Mouse (Mus musculus) left cerebral cortex, adult 9 months (tissue): ENCODE measurements around the gene Try4.
A peak's percentile ranks its signal among the peaks of the same experiment; 100 is the strongest.
"Not testable (repeated sequence)": the region's sequence is repeated elsewhere in the genome, so short reads cannot be mapped to it uniquely, and the experiment has no call there.

Experiments used
- DNase-seq, 2 experiments: peaks; one replicate each; pipeline ENCODE4 v3.0.0; 2022; ENCODE audit warnings: low spot score in 2 of 2

The Try4 gene

DNA sequence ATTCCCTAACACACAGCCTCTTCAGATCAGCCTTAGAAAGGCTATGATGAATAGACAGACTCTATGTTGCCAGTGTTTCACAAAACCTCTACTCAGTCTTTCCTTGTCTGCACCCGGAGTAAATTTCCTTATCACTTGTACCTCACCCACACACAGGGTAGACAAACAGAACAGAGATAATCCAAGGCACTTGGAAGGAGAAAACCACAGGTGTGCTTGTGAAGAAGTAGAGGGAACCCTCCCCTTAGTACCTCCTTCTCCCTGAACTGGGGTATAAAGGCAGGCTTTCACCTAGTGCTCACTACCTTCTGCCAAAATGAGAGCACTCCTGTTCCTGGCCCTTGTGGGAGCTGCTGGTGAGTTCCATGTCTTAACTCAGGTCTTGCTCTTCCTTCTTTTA lies at the start of gene Try4:
Try4 (plus strand) TSS at position 301 of the 400 bp plus-strand sequence.
- DNase-seq = no peak

DNA sequence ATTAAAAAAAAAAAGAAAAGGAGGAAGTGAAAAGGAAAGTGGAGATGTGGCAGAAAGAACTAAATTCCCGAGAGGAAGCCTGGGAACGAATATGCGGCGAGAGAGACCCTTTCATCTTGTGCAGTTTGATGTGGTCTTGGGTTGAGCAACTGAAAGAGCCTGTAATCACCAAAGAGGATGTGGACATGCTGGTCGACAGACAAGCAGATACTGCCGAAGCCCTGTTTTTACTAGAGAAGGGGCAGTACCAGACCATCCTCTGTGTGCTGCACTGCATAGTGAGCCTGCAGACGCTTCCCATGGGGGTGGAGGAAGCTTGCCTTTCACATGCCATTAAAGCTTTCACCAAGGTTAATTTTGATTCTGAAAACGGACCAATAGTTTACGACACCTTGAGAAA lies 48.8 kb upstream of the Try4 start:
- not testable (repeated sequence) for DNase-seq

DNA sequence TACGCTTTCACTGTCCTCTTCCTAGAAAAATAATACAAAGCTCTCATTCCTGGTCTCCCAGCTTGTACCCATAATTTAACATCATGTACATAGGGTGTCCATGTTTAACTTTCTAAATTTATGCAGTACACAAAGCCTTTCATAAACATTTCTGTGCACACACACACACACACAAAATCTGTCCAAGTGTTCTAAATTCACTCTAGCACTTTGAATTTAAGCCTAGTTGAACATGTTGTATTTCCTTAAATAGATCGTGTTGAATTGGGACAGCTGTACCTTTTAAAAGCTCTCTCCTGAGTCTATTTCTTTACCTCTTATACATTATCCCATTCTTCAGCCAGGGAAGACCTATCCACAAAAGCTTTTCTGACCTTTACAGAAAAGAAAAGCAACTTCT lies 45.6 kb upstream of the Try4 start:
- DNase-seq = no peak

DNA sequence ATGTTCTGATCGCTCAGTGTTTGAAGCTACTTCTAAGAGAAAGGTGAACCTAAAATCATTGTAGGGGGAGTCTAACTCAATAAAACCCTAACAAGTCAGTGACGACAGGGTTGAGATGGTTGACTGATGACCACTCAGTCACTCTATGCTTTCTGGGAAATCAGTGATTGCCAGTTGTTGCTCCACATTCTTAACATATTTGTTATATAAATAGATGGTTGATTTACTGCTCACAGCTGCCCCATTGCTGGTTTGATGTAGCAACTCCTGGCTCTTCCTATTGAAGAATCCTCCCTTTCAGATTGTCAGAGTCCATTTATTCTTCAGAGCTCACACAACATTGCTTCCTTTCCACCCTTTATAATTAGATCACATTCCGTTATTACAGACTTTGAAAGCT lies 44.6 kb upstream of the Try4 start:
- no peak for DNase-seq

DNA sequence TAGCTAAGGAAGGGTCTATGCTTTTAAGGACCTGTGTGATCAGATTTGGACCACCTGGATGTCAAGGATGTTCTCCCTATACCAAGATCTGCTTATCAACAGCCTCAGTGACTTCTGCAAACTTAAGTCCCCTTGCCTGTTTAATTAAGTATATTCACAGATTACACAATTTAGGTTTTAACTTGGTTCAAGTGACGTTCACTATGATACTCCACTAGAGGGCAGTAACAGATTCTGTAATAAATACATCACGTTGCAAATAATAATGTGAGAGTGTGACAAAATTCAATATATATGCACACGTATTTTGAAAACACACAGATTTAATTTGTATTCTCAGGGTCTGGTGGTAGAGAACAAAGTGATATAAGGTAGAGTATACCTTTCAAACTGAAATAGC lies 39.3 kb upstream of the Try4 start:
- DNase-seq = no peak

DNA sequence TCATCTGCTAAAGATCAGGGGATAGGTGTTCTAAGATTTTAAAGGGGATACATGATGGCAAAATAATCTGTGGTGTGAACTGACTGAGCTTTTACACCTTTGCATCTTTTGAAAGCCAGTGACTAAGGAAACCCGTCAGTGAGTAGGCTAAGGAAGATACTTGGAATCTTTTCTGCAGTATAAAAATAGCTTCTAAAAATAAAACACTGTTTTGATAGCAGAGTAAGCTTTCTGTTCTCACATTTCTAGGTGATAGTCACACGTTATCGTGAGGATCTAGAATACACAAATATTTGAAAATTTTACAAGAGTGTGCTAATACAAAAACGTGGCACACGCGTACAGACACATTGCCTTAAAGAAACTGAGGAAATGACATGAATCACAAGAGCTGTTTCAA lies 35.9 kb upstream of the Try4 start:
- DNase-seq = peak; percentile 14 to 28

DNA sequence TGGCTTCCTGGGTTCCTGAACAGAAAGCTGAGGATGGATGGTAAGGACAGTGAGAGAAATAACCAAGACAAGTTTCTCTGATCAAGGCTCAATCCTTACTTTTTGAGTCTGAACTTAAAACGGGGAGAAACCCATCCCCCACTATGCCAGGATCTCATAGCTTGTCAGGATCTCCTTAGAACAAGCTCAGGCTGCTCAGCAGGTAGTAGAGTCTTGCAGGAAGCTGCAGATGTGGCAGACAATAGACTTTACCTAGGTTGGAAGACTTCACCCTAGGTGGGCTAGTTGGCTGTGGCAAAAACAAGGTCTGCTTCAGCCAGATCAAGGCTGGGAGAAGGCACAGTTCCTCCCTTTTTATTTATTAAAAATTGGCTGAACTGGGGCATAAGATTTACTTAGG lies 3.8 kb upstream of the Try4 start:
- DNase-seq = no peak

DNA sequence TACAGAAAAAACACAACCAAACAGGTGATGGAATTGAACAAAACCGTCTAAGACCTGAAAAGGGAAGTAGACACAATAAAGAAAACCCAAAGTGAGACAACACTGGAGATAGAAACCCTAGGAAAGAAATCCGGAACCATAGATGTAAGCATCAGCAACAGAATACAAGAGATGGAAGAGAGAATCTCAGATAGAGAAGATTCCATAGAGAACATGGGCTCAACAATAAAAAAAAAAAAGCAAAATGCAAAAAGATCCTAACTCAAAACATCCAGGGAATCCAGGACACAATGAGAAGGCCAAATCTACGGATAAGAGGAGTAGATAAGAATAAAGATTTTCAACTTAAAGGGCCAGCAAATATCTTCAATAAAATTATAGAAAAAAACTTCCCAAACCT lies 14.7 kb downstream of the Try4 start, which contains the start of gene Try5:
Try5 (minus strand) TSS at position 101 of the 400 bp plus-strand sequence.
- DNase-seq = not testable (repeated sequence)

DNA sequence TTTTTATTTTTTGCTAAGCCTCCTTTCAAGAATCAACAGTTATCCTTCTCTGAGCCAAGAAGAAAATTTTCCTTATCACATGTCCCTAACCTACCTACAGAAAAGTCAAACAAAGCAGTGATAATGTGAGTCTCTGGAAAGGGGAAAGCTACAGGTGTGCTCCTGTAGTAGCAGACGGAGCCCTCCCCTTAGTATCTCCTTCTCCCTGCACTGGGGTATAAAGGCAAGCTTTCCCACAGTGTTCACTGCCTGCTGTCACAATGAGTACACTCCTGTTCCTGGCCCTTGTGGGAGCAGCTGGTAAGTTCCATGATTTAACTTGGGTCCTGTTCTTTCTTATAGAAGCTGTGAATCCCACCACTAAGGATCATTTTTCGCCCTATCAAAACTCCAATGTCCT lies 51.9 kb downstream of the Try4 start, which contains the start of gene Try10:
Try10 (plus strand) TSS at position 174 of the 400 bp plus-strand sequence.
- no peak for DNase-seq
